Mouse (Mus musculus): ENCODE results near the gene Leo1. TPM values are rescaled to one million over a fixed set of nuclear protein-coding genes. Genes with fewer than 3 reads are reported as not detected.

Gene Leo1
- 56.8 and 59.6 TPM in 2 replicates for polyA plus RNA-seq (2016; fragmentation: Nextera tagmentation; extraction: Ambion mirVana)

DNA sequence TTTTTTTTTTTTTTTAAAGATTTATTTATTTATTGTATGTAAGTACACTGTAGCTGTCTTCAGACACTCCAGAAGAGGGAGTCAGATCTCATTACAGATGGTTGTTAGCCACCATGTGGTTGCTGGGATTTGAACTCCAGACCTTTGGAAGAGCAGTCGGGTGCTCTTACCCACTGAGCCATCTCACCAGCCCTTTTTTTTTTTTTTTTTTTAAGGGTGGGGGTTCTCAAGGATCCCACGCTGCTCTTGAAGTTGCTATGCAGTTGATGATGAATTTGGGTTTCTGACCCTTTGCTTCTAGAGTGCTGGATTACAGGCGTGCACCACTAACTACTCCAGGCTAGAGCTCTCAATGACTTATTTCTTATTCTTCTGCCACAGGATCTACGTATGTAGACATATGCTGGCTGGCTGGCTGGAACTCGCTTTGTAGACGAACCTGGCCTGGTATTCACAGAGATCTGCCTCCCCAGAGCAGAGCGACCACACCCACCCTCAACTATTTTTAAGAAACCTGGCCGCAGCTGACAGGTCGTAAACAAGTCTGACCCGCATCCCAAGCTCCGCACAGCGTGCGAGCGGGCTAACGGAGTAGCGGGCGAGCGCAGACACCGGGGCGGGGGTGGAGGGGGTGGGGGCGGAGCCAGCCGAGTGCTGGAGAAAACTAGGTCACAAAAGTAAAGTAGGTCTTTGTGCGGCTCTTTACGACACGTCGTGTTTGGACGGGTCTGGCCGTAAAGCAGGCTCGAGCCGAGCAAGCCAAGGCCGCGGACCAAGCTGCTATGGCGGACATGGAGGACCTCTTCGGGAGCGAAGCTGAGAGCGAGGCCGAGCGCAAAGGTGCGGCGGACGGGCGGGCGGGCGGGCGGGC lies at the start of gene Leo1:
Gene Leo1 (plus strand): TSS at position 729 of the 871 bp plus-strand sequence.
- Histone ChIP-seq H3K36me3 (replicated peaks) (peaks cover 19% of the 10 kb centered on the region), H3K4me3 (peak within 1 kb of the TSS; percentile 96), H3K4me1 (peaks cover 29% of the 10 kb centered on the region), H3K27ac (peak within 1 kb of the TSS; percentile 97), H3K9me3 (no peaks in the 10 kb centered on the region), H3K27me3 (ENCODE audit: poor library complexity, severe bottlenecking) (no peaks in the 10 kb centered on the region)
- peak; percentile 90 for DNase-seq (ENCODE audit: extremely low spot score, low spot score)
- WGBS: under 1% methylated on average over 31 of the region's 45 CpGs

DNA sequence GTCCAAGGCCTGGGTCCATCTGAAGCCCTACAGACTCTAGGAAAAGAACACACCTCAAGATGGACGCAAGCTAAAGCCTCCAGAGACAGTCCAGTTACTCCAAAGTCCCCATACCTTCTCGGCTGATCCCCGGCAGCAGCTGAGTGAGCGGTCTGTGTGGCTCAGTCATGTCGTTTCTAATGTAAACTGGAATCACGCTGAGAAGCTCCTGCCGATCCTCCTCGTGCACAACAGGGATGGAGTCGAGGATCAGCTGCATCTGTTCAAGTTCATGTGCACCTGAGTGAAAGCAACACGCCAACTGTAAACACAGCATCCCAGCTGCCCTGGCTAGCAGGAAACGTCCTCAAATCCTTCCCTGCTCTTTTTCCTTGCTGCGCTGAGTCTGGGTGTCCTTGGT lies 48.1 kb upstream of the Leo1 start:
- Histone ChIP-seq H3K36me3 (replicated peaks) (peaks cover 100% of the 10 kb centered on the region), H3K27ac (no peak overlapping the region), H3K4me1 (no peaks in the 10 kb centered on the region), H3K4me3 (no peak overlapping the region), H3K27me3 (ENCODE audit: poor library complexity, severe bottlenecking) (no peaks in the 10 kb centered on the region), H3K9me3 (no peaks in the 10 kb centered on the region)
- WGBS: 85% methylated on average over 12 of the region's 12 CpGs
- DNase-seq (ENCODE audit: extremely low spot score, low spot score): no peak

DNA sequence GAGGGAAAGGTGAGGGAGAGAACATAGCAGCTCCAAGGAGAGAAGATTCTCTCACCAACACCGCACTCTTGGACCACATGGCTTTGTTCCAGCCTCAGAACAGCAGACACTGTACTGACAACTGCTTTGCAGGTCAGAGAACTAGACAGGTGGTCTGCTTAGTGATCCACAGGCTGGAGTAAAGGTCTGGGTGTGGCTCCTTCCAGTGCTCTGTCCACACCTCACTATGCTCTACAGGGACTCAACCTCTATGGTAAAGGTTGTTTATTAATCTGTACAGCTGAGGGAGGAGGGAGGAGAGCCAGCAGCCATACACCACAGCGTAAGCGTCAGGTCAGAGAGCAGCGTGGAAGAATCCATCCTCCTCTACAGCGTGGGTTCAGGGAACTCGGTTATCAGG lies 45.4 kb upstream of the Leo1 start:
- WGBS: 94% methylated on average over 6 of the region's 6 CpGs
- Histone ChIP-seq H3K36me3 (replicated peaks) (peaks cover 86% of the 10 kb centered on the region), H3K27me3 (ENCODE audit: poor library complexity, severe bottlenecking) (no peaks in the 10 kb centered on the region), H3K4me1 (no peaks in the 10 kb centered on the region), H3K9me3 (no peaks in the 10 kb centered on the region), H3K4me3 (no peak overlapping the region), H3K27ac (no peak overlapping the region)
- DNase-seq (ENCODE audit: extremely low spot score, low spot score): no peak

DNA sequence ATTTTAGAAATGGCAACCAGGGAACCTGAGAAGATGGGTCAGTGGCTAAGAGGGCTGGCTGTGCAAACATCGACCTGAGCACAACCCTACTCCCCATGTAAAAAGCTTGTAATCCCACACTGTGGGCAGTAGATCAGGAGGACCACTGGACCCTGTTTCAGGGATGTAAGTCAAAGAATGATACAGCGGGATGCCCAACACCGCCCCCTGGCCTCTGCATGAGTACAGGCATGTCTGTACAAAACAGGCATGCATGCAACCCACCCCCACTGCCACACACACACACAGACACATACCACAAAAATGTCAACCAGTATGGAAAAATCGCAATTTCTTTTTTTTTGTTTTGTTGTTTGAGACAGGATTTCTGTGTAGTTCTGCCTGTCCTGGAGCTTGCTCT lies 42.3 kb upstream of the Leo1 start:
- DNase-seq (ENCODE audit: extremely low spot score, low spot score): no peak
- WGBS: 96% methylated on average over 4 of the region's 4 CpGs
- H3K27me3 ChIP-seq (ENCODE audit: poor library complexity, severe bottlenecking): no peaks in the 10 kb centered on the region
- no peaks in the 10 kb centered on the region for H3K9me3 ChIP-seq
- H3K4me3 ChIP-seq: no peak overlapping the region
- no peak overlapping the region for H3K27ac ChIP-seq
- H3K36me3 ChIP-seq (replicated peaks): peaks cover 55% of the 10 kb centered on the region
- peaks cover 24% of the 10 kb centered on the region for H3K4me1 ChIP-seq

DNA sequence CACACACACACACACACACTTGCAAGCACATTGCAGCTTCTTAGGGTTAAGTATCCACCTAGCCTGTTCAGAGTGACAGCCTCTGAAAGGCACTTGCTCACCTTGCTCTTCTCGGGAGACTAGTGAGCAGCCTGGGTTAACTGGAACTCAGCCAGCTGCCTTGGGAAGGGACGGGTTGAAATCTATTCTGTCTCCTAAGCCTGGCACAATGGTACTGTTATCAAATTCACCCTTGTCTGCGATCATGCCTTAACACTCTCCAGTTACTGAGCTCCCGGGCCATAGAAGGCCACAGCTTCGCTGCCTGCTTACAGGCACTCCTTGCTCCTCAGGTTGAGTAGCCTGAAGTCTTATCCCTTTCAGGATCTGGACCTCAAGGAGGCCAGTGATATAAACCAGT lies 40.7 kb upstream of the Leo1 start:
- WGBS: 91% methylated on average over 5 of the region's 5 CpGs
- H3K27me3 ChIP-seq (ENCODE audit: poor library complexity, severe bottlenecking): no peaks in the 10 kb centered on the region
- H3K9me3 ChIP-seq: no peaks in the 10 kb centered on the region
- H3K27ac ChIP-seq: no peak overlapping the region
- H3K36me3 ChIP-seq (replicated peaks): peaks cover 39% of the 10 kb centered on the region
- DNase-seq (ENCODE audit: extremely low spot score, low spot score): no peak
- peaks cover 39% of the 10 kb centered on the region for H3K4me1 ChIP-seq
- no peak overlapping the region for H3K4me3 ChIP-seq

DNA sequence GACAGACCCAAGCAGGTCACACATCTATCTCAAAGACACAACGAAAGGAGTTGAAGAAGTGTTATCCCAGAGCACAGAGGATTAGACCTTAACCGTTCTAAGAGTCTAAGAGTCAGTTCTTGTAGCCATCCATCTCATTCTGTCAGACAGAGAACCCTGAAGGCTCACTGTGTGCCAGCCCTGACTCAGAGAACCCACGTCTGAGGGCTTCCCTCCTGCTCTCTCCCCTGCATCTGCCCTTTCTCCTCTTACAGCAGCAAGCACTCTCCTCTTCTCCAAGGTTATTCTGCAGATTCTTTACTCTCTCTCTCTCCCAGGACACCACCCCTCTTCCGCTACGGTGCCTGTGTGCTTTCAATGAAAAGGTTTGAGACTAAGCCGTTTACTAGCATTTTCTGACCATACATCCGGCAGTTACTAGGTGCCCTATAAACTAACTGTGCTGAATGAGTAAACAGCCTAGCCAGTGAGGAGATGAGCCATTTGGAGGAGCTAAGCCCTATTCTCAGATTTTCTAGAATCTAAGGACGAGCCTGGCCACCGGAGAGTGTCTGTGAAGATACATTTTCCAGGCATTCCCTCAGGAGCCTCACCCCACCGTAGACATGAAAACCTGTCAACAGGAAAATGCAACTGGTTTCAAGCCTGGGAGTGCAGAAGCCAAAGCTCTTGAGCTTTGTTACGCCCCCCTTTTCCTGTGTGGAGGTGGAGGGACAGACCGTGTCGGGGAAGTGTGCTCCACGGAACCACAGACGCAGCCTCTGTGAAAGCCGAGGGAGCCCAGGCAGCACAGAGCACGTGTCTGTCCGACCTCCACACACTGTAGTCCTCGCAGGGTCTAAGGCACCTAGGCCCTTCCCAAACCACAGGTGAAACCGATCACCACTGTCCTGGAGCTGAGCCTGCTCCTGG lies 39.5 kb upstream of the Leo1 start:
- H3K27me3 ChIP-seq (ENCODE audit: poor library complexity, severe bottlenecking): no peaks in the 10 kb centered on the region
- DNase-seq (ENCODE audit: extremely low spot score, low spot score): no peak
- WGBS: 86% methylated on average over 20 of the region's 20 CpGs
- H3K36me3 ChIP-seq (replicated peaks): peaks cover 32% of the 10 kb centered on the region
- no peak overlapping the region for H3K4me3 ChIP-seq
- no peak overlapping the region for H3K27ac ChIP-seq
- H3K9me3 ChIP-seq: no peaks in the 10 kb centered on the region
- peaks cover 51% of the 10 kb centered on the region for H3K4me1 ChIP-seq

- Histone ChIP-seq H3K36me3 (replicated peaks) (peaks cover 15% of the 10 kb centered on the region), H3K27me3 (ENCODE audit: poor library complexity, severe bottlenecking) (no peaks in the 10 kb centered on the region), H3K27ac (no peak overlapping the region), H3K4me1 (peaks cover 68% of the 10 kb centered on the region), H3K9me3 (no peaks in the 10 kb centered on the region), H3K4me3 (no peak overlapping the region)
- no peak for DNase-seq (ENCODE audit: extremely low spot score, low spot score)
- 80% methylated on average over 3 of the region's 3 CpGs for WGBS
Measured at GRCm38 (mm10) chr9:75403520-75403919, 37.8 kb upstream of the Leo1 start.

DNA sequence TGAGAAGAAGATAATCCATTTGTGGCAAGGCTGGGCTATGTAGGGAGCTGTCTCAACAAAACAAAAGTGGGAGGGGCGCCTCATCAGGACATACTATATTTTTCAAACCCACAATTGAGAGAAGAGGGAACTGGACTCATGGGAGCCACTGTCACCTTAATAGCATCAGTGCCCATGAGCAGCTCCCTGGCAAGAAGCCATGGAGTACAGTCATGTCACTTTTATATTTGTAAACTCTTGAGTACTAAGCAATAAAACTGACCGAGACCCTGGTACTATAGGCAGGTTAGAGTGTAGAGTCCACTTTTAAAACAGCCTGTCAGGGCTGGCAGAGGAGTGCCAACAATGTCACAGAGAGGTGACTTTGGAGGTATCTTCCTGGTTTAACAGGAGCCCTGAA lies 35.2 kb upstream of the Leo1 start:
- H3K36me3 ChIP-seq (replicated peaks): peaks cover 5% of the 10 kb centered on the region; the same call in 1 of the 2 replicates
- no peak for DNase-seq (ENCODE audit: extremely low spot score, low spot score)
- no peaks in the 10 kb centered on the region for H3K9me3 ChIP-seq
- peaks cover 81% of the 10 kb centered on the region for H3K4me1 ChIP-seq
- 91% methylated on average over 2 of the region's 2 CpGs for whole genome bisulfite sequencing
- H3K4me3 ChIP-seq: no peak overlapping the region
- no peak overlapping the region for H3K27ac ChIP-seq
- peaks cover 3% of the 10 kb centered on the region; the same call in 1 of the 2 replicates for H3K27me3 ChIP-seq (ENCODE audit: poor library complexity, severe bottlenecking)

DNA sequence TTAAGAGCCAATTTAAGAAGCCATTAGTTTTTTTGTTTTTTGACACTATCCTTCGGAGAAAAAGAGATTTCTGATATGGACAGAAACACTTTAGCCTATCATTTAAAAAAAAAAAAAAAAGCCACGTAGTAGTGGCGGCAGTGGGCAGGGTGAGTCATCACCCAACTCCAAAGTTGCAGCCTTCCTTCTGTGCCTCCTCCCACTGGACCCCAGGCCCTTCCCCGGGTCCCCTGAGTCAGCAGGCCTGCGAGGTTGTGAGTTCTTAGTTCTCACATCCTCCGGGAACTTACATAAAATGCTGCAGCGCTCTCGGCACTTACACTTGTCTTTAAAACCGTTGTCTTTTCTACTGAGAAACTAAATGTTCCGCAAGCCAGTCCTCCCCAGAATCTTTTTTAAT lies 33.5 kb upstream of the Leo1 start:
- WGBS: 24% methylated on average over 10 of the region's 10 CpGs
- Histone ChIP-seq H3K27ac (peak overlapping the region; percentile 99), H3K36me3 (replicated peaks) (peaks cover 5% of the 10 kb centered on the region; the same call in 1 of the 2 replicates), H3K4me1 (peaks cover 76% of the 10 kb centered on the region), H3K4me3 (peak overlapping the region; percentile 70), H3K9me3 (no peaks in the 10 kb centered on the region), H3K27me3 (ENCODE audit: poor library complexity, severe bottlenecking) (peaks cover 4% of the 10 kb centered on the region; the same call in 1 of the 2 replicates)
- no peak for DNase-seq (ENCODE audit: extremely low spot score, low spot score)

DNA sequence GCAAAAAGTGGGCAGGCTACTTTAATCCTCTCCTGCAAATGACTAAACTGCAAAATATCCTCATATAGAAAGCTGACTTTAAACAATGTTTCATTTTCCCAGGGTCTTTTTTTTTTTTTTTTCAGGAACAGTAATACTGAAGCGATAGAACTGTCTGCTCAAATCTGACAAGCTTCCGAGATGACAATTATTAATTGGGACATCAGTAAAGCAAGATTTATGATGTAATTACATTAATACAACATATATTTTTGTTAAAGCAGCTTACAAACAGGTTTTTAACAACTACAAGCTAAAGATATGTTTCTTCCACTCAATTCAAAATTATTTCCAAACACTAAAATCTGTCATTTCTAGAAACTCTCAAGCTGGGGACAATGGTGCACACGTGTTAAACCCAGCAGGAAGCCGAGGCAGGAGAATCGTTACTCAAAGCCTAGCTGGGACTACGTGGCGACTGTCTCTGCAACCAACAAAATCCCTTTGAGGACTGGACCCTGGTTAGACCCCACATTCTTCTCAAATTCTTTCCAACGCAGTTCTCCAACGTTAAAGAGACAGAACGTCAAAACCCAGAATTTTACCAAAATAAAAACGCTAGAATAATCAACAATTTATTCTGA lies 33.0 kb upstream of the Leo1 start:
- H3K9me3 ChIP-seq: no peaks in the 10 kb centered on the region
- no peak for DNase-seq (ENCODE audit: extremely low spot score, low spot score)
- peaks cover 5% of the 10 kb centered on the region; the same call in 1 of the 2 replicates for H3K36me3 ChIP-seq (replicated peaks)
- H3K27me3 ChIP-seq (ENCODE audit: poor library complexity, severe bottlenecking): peaks cover 4% of the 10 kb centered on the region; the same call in 1 of the 2 replicates
- peaks cover 75% of the 10 kb centered on the region for H3K4me1 ChIP-seq
- 7% methylated on average over 11 of the region's 11 CpGs for WGBS
- peak overlapping the region; percentile 70 for H3K4me3 ChIP-seq
- peak overlapping the region; percentile 99 for H3K27ac ChIP-seq

DNA sequence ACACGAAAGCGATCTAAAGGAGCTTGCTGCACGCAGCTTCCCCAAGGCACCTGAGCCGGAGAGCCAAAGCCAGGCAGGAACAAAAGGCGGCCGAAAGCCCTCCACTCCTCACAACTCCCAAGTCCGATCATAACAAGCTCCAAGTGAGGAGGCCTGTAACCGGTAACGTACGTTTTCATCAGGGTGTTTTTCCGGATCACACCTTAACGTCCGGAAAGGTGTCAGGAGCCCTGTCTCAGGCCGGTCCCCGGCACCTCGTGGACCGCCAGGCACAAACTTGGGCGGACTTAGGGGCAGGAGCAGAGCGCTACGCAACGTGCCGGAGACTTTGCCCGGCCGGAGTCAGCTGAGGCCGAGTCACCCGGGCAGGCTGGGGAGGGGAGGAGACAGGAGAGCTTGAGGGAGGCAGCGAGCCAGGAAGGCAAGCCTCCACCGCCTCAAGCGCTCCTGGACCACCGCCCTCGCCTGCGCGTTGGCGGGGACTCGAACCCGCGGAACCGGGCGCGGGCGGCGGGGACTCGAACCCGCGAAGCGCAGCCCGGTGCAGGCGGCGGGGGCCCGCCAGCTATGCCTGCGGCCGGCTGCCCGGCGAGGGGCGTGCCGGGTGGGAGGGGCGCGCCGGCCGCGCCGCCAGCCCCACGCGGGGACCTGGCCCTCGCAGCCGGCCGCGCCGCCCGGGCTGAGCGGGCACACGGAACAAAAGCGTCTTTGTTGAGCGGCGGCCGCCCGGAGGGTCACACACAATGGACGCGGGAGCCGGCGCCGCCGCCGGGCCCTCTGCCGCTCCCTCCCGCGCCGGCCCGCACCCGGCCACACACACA lies 32.1 kb upstream of the Leo1 start:
- Histone ChIP-seq H3K4me1 (peaks cover 74% of the 10 kb centered on the region), H3K4me3 (peak overlapping the region; percentile 70), H3K9me3 (no peaks in the 10 kb centered on the region), H3K27me3 (ENCODE audit: poor library complexity, severe bottlenecking) (peaks cover 4% of the 10 kb centered on the region; the same call in 1 of the 2 replicates), H3K36me3 (replicated peaks) (peaks cover 5% of the 10 kb centered on the region; the same call in 1 of the 2 replicates), H3K27ac (peak overlapping the region; percentile 99)
- WGBS: under 1% methylated on average over 90 of the region's 90 CpGs
- peak; percentile 72 for DNase-seq (ENCODE audit: extremely low spot score, low spot score)

Data from forebrain, embryonic 10.5 days (tissue).